Mouse (Mus musculus) spleen, adult 2 months (tissue): ENCODE measurements around the gene Kcnd3.

Experiments used
- CTCF ChIP-seq: fragments of 200-500 bp; IDR thresholded peaks from 2 replicates; pipeline ENCODE4 v1.5.1; 2011; ENCODE audit warnings: mild to moderate bottlenecking, inconsistent platforms; ENCODE audit not compliant: insufficient read depth, insufficient read length, insufficient replicate concordance; ENCODE audit errors: extremely low read depth
- POLR2A ChIP-seq: fragments of 200-500 bp; IDR thresholded peaks from 2 replicates; pipeline ENCODE4 v1.6.1; 2011; ENCODE audit warnings: low read depth, low read length, inconsistent platforms

- TF ChIP-seq POLR2A (no peak), CTCF (no peak)
These were observed 217.6 kb downstream of the Kcnd3 start for GRCm38 (mm10) chr3:105669776-105670175.
